Mouse (Mus musculus) urinary bladder, postnatal 36 days (tissue): ENCODE measurements around the gene Hapln4.

ENCODE experiments used
- DNase-seq, 2 experiments: peaks; one replicate each; pipeline ENCODE4 v3.0.0; 2022; ENCODE audit warnings: low spot score in 2 of 2, mixed read lengths in 1 of 2

The Hapln4 gene

DNA sequence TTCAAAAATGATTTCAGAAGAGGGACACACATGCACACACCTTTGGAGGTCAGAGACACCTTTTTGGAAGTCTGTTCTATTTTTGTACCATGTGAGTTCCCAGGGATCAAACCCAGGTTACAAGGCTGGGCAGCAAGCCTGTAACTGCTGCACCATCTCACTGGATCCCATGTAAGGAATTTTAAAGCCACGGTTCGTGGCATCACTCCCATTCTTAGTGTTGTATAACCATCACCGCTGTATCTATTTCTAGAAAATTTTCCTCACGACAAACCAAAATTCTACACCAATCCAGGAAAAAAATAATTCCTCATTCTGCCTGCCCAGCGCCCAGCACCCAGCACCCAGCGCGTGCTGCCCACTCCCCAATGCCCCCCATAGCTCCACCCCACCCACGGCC, 16.0 kb downstream of the Hapln4 start:
- DNase-seq = no peak

GRCm38 (mm10) chr8:70100241-70100640, 17.0 kb downstream of the Hapln4 start:
- no peak for DNase-seq

DNA sequence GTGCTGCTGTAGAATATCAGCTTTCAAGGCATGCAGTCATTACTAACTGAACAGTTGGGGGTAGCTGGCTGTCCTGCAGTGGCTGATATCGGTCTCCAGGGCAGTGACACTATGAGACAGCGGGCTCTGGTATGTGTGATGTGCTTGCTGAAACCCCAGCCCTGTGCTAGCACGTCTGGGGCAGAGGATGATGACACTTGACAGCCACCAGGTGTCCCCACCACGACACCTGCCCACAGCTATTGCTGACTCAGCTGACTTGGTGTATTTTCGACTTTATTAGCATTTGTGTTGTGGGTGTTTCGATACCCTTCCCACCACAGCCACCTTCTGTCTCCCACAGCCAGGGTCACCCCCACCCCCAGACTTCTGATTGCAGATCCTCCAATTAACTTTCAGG, 21.2 kb downstream of the Hapln4 start:
- DNase-seq = peak in 1 of 2 experiments; percentile 25

- DNase-seq = no peak
Measured at GRCm38 (mm10) chr8:70104922-70105321, 21.7 kb downstream of the Hapln4 start.

- no peak for DNase-seq
Measured at GRCm38 (mm10) chr8:70110451-70110850, 27.2 kb downstream of the Hapln4 start.

DNA sequence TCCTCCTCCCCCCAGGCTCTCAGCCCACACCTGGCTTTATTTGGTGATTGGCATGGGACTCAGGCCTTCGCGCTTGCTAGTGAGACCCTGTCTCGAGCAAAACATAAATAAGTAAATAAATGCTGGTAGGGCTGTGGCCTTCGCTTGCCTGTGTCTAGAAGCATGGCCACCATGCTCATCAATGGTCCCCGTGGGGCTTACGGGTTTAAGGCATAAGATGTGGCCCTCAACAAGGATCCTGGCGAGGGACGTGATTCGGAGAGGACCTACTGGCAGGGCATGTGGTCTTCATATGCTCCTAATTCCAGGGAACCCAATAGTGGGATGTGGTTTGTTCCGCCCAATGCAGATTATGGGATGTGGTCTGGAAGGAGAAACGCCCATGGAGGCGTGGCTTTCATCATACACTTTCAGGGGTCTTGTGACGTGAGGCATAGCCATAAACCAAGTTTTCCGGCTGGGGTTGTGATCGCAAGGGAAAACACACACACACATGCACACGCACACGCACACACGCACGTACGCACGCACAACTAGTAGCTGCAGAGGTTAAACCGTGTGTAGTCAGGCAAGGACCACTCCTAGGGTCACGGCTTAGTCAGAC, 28.0 kb downstream of the Hapln4 start:
- no peak for DNase-seq

DNA sequence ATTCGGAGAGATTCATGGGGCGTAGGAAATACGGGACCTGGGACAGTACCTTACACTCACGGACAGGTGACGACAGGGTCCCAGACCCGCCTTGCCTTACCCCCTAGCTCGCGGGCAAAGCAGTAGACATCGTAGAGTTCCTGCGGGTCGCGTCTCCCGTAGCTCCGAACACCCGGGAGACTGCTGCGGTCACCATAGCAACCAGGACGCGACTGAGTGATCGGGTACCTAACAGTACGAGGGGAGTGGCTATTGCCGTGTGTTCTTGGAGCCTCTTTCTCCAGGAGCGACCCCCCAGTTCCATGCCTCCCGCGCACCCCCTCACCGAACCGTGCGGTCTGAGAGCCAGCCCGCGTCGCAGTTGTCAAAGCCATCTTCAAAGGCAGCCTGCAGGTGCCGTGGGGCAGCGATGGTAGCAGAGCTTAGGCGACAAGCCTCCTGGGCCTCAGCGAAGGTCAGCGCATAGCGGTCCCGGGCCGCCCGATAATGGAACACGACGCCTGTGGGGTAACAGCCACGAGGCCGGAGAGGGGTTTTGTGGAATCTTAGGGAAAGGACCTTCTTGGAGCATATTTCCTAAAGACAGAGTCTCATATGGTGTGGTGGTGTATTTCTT, 29.3 kb downstream of the Hapln4 start:
- no peak for DNase-seq

DNA sequence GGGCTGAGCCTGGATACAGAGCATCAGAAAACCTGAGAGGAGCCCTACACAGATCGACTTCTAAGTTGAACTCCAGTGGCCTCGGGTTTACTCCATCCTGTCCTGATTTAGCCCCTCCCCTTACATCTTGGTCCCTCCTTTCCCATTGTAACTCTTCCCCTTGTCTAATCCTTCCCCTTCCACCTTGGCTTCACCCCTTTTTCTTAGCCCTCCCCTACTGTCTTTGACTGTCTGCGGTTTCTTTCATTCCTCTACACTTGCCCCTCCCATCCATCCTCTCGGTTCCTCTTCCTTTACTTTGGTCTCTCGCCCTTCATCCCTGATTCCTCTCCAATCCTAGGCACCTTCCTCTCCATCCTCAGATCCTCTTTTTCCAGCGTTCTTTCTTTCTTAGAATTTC, 31.2 kb downstream of the Hapln4 start:
- DNase-seq = no peak

DNA sequence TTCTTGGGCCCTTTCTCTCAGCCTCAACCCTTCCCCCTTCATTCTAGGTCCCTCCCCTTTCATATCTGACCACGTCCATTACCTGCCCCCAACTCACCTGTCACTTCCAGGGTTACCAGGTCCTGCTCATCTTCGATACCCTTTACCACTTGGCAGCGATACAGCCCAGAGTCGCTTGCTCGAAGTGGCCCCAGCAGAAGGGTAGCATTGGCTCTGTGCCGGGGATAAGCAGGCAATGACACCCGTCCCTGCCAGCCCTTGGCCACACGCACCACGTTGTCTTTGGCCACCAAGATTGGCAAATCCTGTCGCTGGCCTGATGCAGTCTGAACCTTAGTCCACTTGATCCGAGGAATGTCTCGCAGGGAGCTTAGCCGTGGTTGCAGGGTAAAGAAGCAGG, 31.6 kb downstream of the Hapln4 start:
- DNase-seq = no peak

- no peak for DNase-seq
Measured at GRCm38 (mm10) chr8:70117611-70118010, 34.4 kb downstream of the Hapln4 start.

DNA sequence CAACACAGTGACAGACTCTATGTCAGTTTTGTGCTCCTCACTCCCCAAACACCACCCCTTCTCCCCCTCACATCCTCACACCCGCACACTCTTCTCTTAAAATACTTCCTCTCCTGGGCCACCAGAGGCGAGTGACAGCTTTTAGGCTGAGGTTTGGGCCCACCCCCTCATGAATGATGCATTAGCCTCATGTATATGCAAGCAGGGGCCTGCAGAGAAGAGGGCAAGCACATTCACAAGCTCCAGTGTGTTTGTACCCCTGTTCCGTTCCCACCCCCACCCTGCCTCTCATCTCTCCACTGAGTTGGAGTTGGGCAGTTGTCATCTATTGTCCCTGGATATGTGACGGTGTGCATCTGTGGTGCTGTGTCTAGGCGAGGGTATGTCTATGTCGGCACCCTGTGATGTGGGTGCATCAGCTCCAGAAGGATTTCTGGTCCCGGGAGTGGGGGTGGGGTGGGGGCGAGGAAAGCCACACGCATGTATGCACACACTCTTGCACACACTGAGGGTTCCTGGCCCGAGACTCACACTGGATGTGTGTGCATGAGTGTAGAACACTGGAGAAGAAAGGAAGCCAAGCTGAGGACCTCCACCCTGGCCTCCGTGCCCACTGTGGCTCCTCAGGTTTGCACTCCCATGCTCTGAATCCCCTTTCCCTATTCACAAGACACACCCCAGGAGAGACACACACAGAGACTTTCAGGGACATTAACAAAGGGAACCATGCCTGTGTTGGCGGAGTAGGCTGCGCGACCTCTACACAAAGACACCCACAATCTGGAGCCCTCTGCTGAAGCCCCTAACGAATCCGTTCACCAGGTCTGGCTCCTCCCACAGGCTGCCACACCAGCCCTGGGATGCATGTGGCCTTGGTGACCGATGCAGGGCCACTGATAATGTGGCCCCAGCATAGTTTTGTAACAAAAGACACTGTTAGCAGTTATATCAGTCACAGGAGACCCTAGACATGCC, 35.8 kb downstream of the Hapln4 start:
- DNase-seq = no peak

DNA sequence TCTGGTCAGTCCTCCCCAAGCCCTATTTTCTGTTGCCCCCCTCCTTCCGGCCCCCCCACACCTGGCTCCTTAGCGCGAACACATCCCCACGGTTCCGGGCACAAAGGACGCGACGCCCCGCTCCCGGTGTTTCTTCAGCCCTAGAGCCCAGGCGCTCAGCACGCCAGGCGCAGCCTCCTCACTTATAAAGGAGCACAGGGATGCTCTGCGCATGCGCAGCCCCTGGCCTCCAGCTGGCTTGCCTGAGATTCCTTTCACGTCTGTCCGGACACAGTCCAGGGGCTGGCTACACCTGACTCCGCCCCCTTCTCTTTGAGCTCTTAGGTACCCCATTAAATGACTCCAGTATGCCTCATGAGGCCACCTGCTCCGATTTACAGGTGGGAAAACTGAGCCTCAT, 37.4 kb downstream of the Hapln4 start, which contains the start of gene Ncan:
Gene Ncan, minus strand, starts transcription at position 207 of the 400 bp plus-strand sequence.
- no peak for DNase-seq

DNA sequence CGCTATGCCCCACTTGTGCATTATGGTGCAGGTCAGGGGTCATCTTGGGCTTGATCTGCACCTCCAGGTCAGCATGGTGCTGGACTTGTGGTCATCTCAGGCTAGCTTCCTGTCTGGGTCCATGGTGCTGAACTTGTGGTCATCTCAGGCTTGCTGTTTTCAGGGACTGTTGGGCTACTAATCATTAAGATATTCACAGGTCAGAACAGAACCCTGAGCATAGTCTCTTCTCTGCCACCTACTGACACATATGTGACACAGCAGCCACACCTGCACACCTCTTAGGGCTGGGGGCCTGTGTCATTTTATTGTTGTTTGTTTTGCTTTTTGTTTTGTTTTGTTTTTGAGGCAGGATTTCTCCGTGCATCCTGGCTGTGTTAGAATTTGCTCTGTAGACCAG, 39.6 kb downstream of the Hapln4 start:
- no peak for DNase-seq

- DNase-seq = no peak
Measured at GRCm38 (mm10) chr8:70124992-70125391, 41.7 kb downstream of the Hapln4 start.

DNA sequence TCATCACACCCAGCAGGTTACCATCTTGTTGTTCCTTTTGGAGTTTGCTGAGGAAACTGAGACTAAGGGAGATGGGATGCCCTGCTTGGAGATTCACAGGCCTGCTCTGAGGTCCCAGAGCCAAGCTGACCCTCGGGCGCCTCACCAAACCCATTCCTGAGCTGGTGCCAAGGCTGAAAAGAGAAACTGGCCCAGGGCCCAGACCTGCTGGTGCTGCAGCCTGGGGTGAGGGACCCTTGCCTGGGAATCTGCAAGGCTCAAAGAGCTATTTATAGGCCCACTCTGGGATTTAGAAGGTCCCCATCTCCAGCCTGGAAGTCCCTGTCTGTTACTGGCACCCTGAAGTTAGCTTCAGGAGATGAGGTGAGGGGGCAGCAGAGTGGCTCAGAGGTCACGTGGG, 45.2 kb downstream of the Hapln4 start:
- peak in 1 of 2 experiments; percentile 47 for DNase-seq

DNA sequence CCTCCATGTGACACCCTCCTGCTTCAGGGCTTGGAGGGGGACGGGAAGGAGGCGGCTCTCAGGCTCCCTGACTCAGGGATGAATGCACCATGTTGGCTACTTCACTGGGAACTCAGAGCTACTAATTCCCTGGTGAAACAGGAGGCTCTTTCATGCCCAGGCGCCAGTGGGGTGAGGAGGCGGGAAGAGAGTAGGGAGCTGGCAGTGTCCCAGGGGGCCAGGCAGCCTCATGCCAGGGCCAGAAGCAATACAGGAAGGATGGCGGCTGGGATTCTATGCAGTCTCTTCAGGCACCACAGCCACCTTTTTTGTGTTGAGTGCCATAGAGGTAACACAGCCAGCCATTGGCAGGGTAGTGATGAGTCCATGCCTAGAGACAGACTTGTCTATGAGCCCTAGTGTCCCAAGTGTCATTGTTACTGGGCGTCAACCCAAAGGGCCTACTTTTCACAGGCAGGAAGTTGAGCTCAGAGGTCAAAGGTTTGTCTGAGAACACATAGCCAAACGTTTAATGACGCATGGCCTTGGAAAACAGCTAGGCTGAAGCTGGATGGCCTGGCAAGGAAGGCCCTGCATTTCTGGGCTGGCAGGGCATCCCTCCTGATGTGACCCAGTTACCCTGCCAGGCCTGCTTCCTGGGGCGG, 46.2 kb downstream of the Hapln4 start:
- DNase-seq = peak in 1 of 2 experiments; percentile 29

DNA sequence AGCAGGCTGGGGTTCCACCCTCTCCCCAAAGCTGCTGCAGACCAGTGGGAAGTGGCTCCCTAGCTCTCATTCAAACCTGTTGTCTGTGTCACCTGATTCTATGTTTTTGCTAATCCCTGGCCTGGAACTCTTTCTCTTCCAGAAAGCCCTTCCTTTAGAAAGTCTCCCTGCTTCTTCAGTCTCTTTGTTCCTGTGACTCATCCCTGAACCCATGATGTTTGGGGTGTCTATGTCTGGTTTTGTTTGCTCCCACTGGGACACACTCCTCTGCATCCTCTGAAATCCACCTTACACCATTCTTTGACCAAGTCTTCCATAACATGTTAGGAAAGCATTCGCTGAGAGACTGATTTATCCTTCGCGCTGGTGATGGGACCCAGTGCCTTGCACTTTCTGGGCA, 46.8 kb downstream of the Hapln4 start:
- DNase-seq = no peak

GRCm38 (mm10) chr8:70131166-70131883, 48.1 kb downstream of the Hapln4 start, which contains the start of gene Nr2c2ap:
Nr2c2ap (plus strand) TSS chr8:70131333.
- DNase-seq = peak; percentile 71 to 85

DNA sequence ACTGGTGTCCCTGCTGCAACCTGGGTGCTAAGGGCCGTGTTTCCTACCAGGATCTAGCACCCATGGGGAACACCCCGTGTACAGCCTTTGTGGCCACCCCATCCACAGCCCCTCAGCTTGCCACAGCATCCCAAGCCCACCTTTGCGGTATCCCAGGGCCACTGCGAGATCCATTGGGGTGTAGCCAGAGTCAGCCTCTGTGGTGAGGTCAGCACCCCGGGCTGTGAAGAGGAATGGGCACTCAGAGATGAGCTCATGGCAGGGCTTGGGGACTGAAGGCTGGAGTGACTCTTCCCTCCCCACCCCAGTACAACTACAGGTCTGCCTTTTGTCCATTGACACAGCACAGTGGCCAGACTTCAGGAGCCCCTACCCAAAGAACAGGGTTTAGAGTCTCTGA, 50.8 kb downstream of the Hapln4 start:
- DNase-seq = no peak

GRCm38 (mm10) chr8:70134931-70135330, 51.7 kb downstream of the Hapln4 start:
- no peak for DNase-seq

- DNase-seq = no peak
Measured at GRCm38 (mm10) chr8:70136591-70136990, 53.3 kb downstream of the Hapln4 start.
